Mouse (Mus musculus) heart, postnatal 0 days (tissue): ENCODE measurements around the gene BC028528. TPM values are rescaled to one million over a fixed set of nuclear protein-coding genes. Genes with fewer than 3 reads are reported as not detected.
A peak's percentile ranks its signal among the peaks of the same experiment; 100 is the strongest.

Experiments
- ATAC-seq: fragments of 200-750 bp; cut with Nextera tagmentation; 2 replicates; pipeline ENCODE4 v1.8.0; 2017; ENCODE audit warnings: low read depth, moderate number of reproducible peaks, moderate library complexity; ENCODE audit not compliant: insufficient read depth
- DNase-seq: peaks from one replicate; pipeline ENCODE4 v3.0.0-alpha.2; 2016; ENCODE audit warnings: low spot score
- H3K27ac ChIP-seq: fragments of 300-500 bp; sonication (generic); 2 replicates; pipeline ENCODE4 v1.5.1; 2014; ENCODE audit warnings: low read depth, mild to moderate bottlenecking
- H3K27me3 ChIP-seq: fragments of 300-500 bp; sonication (generic); 2 replicates; pipeline ENCODE4 v1.6.1; 2014; ENCODE audit warnings: low read length, mixed read lengths; ENCODE audit not compliant: control insufficient read depth, insufficient read depth
- H3K36me3 ChIP-seq: fragments of 300-500 bp; sonication (generic); replicated peaks from 2 replicates; pipeline ENCODE4 v1.6.1; 2014; ENCODE audit warnings: low read length, mixed read lengths; ENCODE audit not compliant: control insufficient read depth, insufficient read depth
- H3K4me1 ChIP-seq: fragments of 300-500 bp; sonication (generic); 2 replicates; pipeline ENCODE4 v1.6.1; 2014; ENCODE audit warnings: antibody characterized with exemption; ENCODE audit not compliant: control insufficient read depth, insufficient read depth
- H3K4me2 ChIP-seq: fragments of 300-500 bp; sonication (generic); 2 replicates; pipeline ENCODE4 v1.6.1; 2014; ENCODE audit warnings: low read depth, mild to moderate bottlenecking, low read length, moderate library complexity
- H3K4me3 ChIP-seq: fragments of 300-500 bp; sonication (generic); 2 replicates; pipeline ENCODE4 v1.5.1; 2014; ENCODE audit warnings: low read depth, low read length
- H3K9ac ChIP-seq: fragments of 300-500 bp; sonication (generic); replicated peaks from 2 replicates; pipeline ENCODE4 v1.6.1; 2014; ENCODE audit warnings: low read depth, low read length, mixed read lengths
- H3K9me3 ChIP-seq: fragments of 300-500 bp; sonication (generic); replicated peaks from 2 replicates; pipeline ENCODE4 v1.6.1; 2016; ENCODE audit warnings: low read length; ENCODE audit not compliant: control insufficient read depth
- CTCF ChIP-seq: IDR thresholded peaks from 2 replicates; pipeline ENCODE4 v1.5.1; 2016; ENCODE audit warnings: antibody characterized with exemption, control low read depth, low read depth
- EP300 ChIP-seq: IDR thresholded peaks from 2 replicates; pipeline ENCODE4 v1.6.1; 2016; ENCODE audit warnings: antibody characterized with exemption, low read depth
- whole genome bisulfite sequencing: fragments of 180-500 bp; shearing (Covaris S2); extraction: QIAGEN DNeasy Blood & Tissue Kit; methylation state at CpG from one replicate; pipeline ENCODE4 v1.1.7; 2014; 5-methylcytosine and 5-hydroxymethylcytosine counted together
- polyA plus RNA-seq: library from polyadenylated mRNA; unstranded; fragments of >200 nt; fragmentation: Nextera tagmentation; extraction: Ambion mirVana; gene quantifications from 2 replicates; pipeline ENCODE4 v1.2.1, GENCODE M21; 2015
- total RNA-seq: library from RNA; depleted of rRNA; stranded (reverse); fragments of >200 nt; gene quantifications from 2 replicates; pipeline ENCODE4 v1.2.3, GENCODE M21; 2014; ENCODE audit warnings: low replicate concordance

BC028528 gene
- total and polyA plus RNA-seq, 2 experiments from 2014 or later, result 5.3 to 38.0 TPM

DNA sequence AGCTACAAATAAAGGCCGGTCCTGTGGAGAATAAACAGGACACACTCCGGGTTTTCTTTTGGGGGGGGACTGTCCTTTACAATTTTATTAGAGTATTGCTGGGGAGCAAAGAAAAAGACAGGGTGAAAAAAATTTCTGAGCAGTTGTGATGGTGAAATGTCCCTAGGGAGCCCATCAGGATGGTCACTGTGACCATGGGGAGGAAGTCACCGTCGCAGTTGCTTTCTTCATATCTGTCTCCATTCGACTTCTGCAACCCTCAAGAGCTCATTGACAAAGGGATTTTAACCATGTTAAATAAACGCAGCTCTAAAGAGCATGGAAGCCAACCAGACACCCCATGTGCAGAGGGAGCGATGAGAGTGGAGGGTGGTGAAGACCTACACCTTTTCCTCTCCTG, 25.0 kb upstream of the BC028528 start:
- Histone ChIP-seq H3K4me3 (no peak overlapping the region), H3K9ac (no peak overlapping the region), H3K36me3 (no peaks in the 10 kb centered on the region), H3K27me3 (no peaks in the 10 kb centered on the region), H3K27ac (no peak overlapping the region), H3K4me2 (no peak overlapping the region), H3K9me3 (no peaks in the 10 kb centered on the region), H3K4me1 (no peaks in the 10 kb centered on the region; the same call in 1 of the 2 replicates)
- DNase-seq, result no peak
- WGBS, result 62% methylated on average over 7 of the region's 7 CpGs
- TF ChIP-seq EP300, result no peak
- no peak for TF ChIP-seq CTCF
- no peak for ATAC-seq

DNA sequence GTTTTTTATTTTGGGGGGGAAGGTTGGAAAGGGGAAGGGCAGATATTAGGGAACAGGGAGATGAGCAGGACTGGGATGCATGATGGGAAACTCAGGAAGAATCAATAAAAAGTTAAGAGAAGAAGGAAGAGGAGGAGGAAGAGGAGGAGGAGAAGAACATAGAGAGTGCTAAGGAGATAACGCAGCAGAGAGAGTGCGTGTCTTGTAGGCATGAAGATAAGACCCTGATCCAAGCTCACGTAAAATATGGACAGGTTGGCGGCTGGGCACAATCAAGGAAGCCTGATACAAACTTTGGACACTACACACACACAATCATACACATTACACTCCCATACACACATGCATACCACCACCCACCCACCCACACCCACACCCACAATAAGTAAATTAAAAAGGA, 22.9 kb upstream of the BC028528 start:
- Histone ChIP-seq H3K27ac (no peak overlapping the region), H3K9ac (no peak overlapping the region), H3K4me2 (no peak overlapping the region), H3K4me3 (no peak overlapping the region), H3K9me3 (no peaks in the 10 kb centered on the region), H3K27me3 (no peaks in the 10 kb centered on the region), H3K4me1 (no peaks in the 10 kb centered on the region), H3K36me3 (no peaks in the 10 kb centered on the region)
- ATAC-seq (no peak), DNase-seq (no peak)
- 59% methylated on average over 4 of the region's 4 CpGs for WGBS
- TF ChIP-seq EP300, result no peak
- no peak for TF ChIP-seq CTCF

DNA sequence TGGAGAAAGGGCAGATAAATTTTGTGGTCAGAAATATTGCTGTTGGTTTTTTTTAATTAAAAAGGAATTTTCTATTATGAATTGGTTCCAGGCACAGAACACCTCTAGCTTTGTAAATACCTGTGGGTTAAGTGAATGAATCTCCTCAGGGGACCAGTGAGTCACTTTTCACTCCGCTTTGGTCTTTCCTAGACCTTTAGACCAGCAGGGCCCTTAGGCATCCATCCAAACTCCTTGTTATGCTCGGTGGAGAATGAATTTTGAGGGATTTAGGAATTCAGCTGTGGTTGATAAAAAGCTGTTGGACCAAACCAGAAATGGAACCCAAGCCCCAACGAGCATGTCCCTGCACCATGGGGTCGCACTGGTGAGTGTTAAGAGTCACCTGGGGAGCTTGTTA, 15.8 kb upstream of the BC028528 start:
- Histone ChIP-seq H3K27ac (no peak overlapping the region), H3K36me3 (no peaks in the 10 kb centered on the region), H3K9me3 (no peaks in the 10 kb centered on the region), H3K4me1 (peaks cover 21% of the 10 kb centered on the region), H3K4me2 (no peak overlapping the region), H3K27me3 (no peaks in the 10 kb centered on the region), H3K9ac (no peak overlapping the region), H3K4me3 (no peak overlapping the region)
- TF ChIP-seq EP300 (no peak), CTCF (no peak)
- no peak for DNase-seq
- WGBS, result 52% methylated on average over 4 of the region's 4 CpGs
- ATAC-seq, result no peak

DNA sequence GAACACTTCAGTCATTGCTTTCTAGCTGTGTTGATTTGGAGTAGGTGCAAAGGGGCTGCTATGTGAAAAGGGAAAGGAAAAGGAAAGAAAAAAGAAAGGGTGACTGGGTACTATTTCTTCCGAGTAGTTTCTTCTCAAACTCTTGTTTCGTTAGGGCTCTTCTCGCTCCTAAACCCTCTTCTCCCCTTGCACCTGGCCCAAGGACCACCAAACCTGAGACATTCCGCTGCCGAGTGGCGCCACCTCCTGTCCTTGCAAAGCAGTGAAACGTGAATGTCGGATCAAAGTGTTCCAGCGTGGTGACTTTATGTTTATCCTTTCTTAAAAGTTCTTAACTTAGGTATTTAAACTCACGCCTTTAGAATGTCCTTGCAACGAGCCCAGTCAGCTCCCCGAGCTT, 15.1 kb upstream of the BC028528 start:
- ATAC-seq (no peak), DNase-seq (peak; percentile 39)
- TF ChIP-seq EP300 (no peak), CTCF (peak; percentile 92)
- Histone ChIP-seq H3K4me2 (peak overlapping the region; percentile 77), H3K9me3 (no peaks in the 10 kb centered on the region), H3K4me1 (peaks cover 21% of the 10 kb centered on the region), H3K4me3 (peak overlapping the region; percentile 46), H3K27me3 (no peaks in the 10 kb centered on the region), H3K9ac (0 out of 2 replicates have a peak overlapping the region, but pooled peaks have one; percentile 11), H3K27ac (no peak overlapping the region), H3K36me3 (no peaks in the 10 kb centered on the region)
- WGBS, result 0% methylated on average over 12 of the region's 12 CpGs

DNA sequence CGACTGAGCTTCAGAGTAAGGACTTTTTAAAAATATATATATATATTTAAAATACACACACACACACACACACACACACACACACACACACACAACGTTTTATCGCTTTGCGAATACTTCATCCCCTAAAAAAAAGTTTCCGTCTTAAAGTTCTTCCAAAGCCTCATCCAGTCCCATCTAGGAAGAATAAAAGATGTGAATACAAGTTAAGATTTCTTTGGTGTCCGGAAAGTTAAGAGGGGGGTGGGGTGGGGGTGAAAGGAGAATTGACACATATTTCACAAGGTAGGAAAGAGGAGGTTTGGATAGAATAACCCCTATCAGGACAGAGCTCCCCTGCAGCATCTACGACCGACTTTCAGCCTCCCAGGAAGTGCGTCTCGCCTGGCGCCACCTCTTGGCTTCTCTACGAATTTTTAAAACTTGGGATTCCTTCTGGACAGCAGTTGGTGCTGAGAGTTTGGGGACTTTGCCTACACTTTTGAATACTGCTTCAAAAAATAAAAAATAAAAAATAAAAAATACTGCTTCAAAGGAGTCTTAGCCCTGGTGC, 14.2 kb upstream of the BC028528 start:
- TF ChIP-seq CTCF (peak; percentile 58), EP300 (no peak)
- peak overlapping the region; percentile 46 for H3K4me3 ChIP-seq
- peaks cover 26% of the 10 kb centered on the region for H3K4me1 ChIP-seq
- H3K9ac ChIP-seq, result no peak overlapping the region
- DNase-seq (peak; percentile 67), ATAC-seq (no peak)
- H3K4me2 ChIP-seq, result peak overlapping the region; percentile 77
- no peaks in the 10 kb centered on the region for H3K27me3 ChIP-seq
- H3K27ac ChIP-seq, result peak overlapping the region; percentile 86; the same call in 1 of the 2 replicates
- WGBS, result 2% methylated on average over 12 of the region's 12 CpGs
- no peaks in the 10 kb centered on the region for H3K36me3 ChIP-seq
- no peaks in the 10 kb centered on the region for H3K9me3 ChIP-seq
